Mouse (Mus musculus) small intestine, adult 2 months (tissue): ENCODE measurements around the gene Lrrc4c.

Source experiments
- CTCF ChIP-seq: fragments of 200-500 bp; IDR thresholded peaks from 2 replicates; pipeline ENCODE4 v1.5.1; 2012; ENCODE audit warnings: low read depth, mild to moderate bottlenecking, control low read depth, inconsistent platforms, low read length, moderate library complexity, mixed read lengths; ENCODE audit not compliant: insufficient replicate concordance, insufficient read length; ENCODE audit errors: extremely low read depth
- POLR2A ChIP-seq: fragments of 200-500 bp; IDR thresholded peaks from 2 replicates; pipeline ENCODE4 v1.6.1; 2012; ENCODE audit warnings: low read depth, mild to moderate bottlenecking, control low read depth, inconsistent platforms, low read length, moderate library complexity

DNA sequence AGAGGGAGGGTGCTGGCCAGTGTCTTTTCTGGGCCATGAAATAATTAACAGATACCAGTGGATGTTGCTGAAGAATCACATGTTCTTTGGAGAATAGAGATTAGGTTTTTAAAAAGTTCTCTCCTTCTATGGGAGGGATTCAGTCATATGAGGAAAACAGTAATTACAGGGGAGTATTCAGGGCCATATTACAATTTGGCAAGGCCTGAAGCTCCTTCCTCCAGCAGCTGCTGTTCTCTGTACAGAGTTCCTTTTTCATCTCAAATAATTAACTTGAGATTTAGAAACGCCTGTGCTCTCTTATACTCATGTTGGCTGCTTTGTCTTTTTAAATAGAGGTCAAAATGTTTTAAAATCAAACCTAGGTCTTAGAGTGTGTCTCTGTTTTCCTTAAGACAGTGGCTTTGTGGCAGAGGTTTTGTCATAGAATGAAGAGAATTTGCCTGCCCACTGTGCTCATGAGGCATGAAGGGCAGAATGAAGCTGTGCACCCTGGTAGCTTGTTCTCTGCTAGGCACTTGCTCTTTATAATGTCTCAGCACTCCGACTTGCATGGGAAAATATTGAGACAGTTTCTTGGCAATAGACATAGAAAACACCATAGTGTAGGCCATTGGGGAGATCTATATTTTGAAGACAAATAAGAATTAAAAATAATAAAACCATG, 1206.4 kb downstream of the Lrrc4c start:
- TF ChIP-seq CTCF (no peak), POLR2A (no peak)
